Mouse (Mus musculus): ENCODE measurements around the gene Sept5.

Gene Sept5

DNA sequence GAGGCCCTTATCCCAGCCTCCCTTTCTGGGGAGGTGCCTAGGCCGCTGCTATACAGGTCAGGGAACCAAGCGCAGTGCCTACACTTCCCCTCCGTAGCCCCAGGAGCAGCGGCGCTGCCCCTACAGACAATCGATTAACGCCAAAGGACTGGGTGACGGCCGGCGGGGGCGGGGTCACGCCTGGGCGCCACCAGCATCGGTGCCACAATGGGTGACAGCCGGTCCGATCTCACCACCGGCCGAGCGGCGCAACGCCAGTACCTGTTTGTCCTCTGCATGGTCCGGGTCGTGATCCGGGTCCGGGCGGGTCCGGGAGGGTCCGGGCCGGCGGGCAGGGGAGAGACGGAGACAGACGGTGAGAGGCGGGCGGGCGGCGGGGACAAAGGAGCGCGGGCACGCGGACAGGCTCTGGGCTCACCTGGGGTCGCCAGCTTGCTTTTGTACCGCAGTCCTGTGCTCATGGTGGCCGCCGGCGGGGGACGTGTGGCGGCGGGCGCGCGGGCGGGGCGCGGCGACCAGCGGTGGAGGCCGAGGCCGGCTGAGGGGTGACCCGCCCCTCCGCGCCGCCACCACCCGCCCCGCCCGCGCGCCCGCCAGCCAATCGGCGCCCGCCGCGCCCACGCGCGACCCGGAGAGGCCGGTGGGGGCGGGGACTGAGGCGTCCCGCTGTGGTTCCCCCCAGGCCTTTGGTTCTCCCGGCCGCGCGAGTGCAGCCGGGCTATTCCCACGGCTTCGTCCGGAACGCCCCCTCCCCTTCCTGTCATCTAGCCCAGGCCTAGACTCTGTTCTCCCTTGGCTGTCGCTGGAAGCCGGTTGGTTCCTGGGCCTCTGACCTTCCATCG is at the start of gene Sept5:
TSS of gene Sept5 (minus strand) at position 565 of the 842 bp plus-strand sequence.
- peak; percentile 54 for DNase-seq (ENCODE audit: low spot score)

DNA sequence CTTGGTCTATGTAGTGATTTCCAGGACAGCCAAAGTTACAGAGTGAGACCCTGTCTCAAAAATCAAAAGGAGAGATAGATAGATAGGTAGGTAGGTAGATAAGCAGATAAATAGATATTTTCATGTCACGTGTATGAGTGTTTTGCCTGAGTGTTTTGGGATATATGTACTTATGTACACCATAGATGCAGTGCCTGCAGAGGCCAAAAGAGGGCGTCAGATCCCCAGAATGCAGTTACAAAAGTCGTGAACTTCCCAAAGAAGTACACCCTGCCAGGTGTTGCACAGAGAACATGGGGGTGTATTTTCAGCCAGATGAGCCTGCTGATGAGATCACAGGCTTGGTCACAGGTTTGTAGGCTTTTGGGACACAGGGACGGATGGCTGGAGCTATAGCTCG is 49.4 kb upstream of the Sept5 start:
- no peak for DNase-seq (ENCODE audit: low spot score)

DNA sequence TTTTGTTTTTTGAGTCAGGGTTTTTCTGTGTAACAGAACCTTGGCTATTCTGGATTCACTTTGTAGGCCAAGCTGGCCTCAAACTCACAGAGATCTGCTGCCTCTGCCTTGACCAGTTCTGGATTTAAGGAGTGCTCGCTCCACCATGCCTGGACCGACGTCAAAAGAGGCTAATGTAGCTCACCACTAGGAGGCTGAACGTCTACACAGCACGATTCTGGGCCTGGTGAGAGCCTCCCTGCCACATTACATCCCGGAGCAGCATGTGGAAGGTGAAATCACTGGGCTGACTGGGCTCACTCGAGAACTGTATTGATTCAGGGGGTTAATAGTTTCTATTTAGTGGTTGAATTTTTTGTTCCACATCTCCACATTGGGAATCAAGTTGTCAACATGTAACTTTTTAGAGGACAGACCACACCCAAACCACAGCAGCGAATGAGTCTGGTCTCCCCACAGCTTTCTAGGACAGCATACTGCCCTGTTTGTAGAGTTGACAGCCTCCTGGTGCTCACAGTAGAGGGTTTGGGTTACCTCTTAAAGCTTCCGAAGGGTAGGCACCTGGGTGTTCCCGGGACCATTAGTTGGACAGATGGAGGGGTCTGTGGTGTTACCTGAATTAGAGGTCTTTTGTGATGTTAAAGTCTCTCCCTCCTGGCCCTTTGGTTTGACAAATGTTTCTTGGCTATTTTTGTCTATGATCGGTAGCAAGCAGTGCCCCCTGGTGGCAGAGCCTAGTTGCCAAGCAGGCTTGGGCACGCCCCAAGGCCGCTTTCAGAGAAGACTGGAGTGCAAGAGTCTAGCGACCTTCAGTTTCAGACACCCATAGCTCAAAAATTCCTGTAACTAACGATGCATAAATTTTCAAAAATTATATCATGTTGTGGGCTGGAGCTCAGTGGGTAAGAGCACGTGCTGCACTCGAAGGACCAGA is 48.3 kb upstream of the Sept5 start:
- peak; percentile 81 for DNase-seq (ENCODE audit: low spot score)

DNA sequence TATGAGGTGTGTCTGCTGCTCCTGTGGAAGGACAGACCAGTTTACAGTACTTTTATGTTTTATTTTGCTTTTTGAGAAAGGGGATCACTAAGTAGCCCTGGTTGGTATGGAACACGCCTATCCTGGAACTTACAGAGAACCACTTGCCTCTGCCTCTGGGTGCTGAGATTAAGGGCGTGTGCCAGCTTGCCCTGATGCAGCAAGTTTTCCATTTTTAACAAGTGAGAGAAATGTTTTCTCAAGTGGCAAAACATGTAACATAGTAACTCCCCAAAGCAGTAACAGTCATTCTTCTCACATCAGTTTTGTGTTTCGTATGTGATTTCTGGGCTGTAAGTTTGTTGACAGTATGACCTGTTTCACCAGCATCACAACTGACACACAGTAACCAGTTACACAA is 43.3 kb upstream of the Sept5 start:
- no peak for DNase-seq (ENCODE audit: low spot score)

DNA sequence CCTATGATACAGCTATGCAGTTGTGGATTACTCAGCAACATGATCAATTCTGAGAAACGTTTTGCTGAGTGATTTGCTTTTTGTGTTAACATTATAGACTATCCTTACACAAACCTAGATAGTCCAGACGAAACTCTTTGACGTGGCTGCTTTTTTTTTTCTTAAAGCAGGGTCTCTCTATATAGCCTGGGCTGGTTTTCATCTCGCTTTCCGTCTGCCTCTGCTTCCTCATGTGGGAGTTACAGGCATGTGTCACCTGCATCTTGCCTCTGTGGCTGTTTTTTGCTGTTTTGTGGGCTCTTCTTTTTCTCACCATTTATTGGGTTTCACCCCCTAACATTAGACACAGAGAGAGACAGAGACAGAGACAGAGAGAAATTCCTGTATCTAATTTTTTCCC is 42.3 kb upstream of the Sept5 start:
- no peak for DNase-seq (ENCODE audit: low spot score)

DNA sequence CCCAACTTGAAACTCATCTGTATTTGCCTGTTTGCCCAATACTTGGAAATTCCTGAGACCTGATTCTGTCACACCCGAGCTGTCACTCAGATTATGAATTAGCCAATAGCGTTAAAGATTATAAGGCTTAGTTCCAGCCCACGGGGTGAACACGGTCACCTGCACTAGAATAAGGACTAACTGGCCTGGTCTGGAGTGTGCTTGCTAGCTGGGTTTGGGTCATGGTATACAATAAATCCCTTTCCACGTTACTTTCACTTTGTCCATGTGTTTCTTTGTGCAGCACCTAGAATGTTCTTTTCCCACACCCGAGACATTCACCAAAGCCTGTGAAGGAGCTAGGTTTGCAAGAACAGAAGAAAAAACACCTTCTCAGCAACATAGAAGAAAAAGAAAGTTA is 40.2 kb upstream of the Sept5 start:
- no peak for DNase-seq (ENCODE audit: low spot score)

DNA sequence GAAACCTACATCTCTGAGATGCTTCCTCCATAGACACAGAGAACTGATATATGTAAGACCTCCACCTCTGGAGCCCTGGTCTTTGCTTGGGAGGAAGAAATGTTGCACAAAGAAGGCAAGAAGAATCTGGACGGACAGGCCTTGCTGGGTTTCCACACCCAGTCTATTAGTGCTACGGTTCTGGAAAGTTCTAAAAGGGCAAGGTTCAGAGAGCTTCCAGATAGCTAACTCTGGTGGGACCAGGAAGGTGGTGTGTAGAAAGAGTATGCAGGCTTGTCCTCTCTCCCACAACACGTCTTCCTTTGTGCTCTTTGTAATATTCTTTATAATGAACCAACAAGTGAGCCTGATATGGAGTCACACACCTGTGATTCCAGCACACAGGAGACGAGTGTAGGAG is 28.8 kb upstream of the Sept5 start:
- DNase-seq (ENCODE audit: low spot score) = no peak

DNA sequence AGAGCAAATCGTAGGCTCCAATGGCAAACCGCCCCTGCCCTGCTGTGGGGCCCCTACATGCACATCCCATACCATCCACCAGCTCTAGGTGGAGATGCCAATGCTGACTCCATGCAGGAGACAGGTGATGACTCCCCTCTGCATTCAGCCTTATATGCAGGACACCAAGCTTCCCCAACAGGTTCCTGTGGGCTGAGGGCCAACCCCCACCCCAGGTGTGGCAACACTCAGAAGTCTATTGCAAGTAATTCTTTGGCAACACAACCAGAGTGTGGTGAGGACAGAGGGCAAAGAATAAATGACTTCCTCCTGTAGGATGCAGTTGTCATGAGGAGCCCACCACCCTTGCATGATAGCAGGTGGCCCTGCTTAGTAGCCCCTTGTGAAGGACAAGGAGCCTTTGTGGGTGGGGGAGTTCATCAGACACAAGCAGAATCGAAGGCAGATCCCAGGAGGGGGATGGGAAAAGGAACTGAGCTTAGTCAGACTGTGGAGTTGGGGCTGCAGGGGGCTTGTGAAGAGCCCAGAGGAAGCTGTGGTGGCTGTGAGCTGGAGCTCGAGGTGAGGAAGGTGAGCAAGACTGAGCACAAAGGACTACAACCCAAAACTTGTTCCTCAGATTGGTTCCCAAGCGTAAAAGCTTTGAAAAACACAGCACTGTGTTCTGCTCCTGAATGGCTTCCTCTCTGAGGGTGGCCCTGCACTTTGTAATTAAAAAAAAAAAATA is 25.8 kb upstream of the Sept5 start:
- DNase-seq (ENCODE audit: low spot score) = no peak

DNA sequence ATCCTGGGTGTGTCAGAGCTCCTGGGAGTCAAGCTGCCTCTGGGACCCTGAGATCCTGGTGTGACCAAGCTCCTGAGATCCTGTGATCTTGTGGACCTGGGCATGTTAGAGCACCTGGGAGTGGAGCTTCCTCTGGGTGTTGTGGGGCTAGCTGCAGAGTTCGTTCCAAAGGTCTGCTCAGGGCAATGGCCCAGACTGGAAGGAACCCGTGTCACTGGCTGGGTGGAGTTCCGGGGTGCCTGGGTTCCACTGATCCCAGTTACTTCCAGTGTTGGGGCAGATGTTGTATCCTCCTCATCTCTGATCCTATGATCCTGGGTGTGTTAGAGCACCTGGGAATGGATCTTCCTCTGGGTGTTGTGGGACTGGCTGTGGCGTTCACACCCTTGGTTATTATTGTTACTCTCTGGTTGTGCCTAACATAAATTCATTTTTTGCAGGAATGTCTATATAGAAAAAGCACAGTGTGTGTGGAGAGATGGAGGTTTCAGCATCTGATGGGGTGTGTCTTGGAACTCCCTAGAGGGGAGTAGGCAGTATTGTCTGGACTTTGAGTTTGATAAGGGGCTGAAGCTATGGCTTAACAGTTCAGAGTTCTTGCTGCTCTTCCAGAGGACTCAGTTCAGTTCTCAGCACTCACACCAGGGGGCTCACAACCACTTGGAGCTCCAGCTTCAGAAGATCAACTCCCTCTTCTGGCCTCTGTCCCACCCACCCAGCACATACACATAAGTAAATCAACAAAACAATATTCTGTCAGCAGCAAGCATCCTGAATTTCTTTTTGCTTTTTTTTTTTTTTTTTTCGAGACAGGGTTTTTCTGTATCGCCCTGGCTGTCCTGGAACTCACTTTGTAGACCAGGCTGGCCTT is 23.8 kb upstream of the Sept5 start:
- DNase-seq (ENCODE audit: low spot score) = no peak

DNA sequence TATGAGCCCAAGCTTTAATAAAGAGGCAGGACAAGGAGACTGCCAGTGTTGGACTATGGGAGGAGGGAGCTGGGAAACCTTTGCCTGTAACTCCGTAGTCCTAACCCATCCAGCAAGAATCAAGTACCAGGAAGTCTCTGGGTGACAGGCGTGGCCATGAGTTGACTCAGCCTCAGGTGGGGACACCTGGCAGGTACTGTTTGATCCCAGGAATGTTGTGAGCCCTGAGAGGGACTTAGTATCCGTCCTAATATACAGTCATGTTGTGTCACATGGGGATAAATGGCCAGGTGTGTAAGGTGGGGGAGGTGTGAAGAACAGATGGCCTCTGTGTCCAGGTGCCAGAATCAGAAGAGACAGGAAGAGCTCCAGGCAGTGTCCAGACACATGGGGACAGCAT is 19.4 kb upstream of the Sept5 start:
- DNase-seq (ENCODE audit: low spot score) = no peak

DNA sequence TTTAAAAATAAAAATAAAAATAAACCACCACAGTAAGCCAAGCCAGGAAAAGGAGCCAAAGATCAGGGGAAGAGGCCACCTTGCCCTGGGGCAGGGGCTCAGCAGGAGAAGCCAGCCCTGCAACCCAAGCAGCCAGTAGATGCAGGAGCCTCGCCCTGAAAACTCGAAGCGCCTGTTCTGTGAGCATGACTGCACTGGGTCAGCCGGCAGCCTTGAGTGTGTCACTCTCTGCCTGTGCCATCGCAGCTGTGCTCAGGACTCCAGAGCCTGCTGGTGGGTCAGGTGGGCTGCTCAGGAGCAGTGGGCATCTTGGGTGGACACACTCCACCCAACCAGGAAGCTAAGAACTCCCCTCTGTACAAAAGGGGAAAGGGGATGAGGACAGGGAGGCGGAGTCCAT is 15.6 kb upstream of the Sept5 start:
- no peak for DNase-seq (ENCODE audit: low spot score)

DNA sequence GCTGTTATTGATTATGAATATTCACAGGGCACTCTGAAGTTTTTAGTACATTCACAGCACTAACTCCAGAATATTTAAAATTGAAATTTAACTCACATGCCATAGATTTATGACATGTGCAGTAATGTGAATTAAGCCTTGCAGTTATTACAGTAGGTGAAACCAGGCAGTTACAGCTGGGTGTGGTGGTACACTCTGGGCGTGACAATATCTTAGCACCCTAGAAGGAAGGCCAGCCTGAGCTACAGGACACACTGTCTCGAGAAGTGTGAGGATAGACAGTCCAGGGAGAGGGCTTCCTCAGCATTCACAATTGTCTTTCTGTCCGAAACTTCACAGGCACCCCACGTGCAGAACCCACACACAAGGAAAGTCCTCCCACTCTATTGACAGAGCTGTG is 14.7 kb upstream of the Sept5 start:
- DNase-seq (ENCODE audit: low spot score) = no peak

DNA sequence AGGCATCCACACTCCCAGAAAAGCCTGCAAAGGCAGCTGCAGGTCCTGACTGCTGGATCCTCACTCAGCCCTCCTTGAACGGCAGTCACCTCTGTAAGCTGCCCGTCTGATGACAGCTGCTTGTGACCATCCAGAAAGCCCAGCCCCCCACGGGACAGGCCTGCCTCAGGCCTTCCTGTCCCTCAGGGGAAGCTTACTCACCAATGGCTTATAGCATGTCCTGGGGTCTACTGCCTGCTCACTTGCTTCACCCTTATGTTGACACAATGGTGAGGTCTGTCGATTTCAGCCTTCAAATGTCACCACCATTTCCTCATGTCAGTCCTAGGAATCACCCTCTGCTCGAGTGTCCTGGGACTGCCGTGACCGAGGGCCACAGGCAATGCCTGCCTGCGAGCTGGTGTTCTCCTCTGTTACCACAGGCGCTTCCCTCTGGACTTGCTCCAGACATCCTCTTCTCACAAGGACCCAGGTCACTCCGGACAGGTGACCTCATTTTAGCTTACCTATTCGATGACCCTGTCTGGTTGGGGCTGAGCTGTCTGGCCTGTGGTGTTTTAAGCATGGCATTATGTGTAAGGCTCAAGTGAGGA is 13.7 kb upstream of the Sept5 start:
- no peak for DNase-seq (ENCODE audit: low spot score)

DNA sequence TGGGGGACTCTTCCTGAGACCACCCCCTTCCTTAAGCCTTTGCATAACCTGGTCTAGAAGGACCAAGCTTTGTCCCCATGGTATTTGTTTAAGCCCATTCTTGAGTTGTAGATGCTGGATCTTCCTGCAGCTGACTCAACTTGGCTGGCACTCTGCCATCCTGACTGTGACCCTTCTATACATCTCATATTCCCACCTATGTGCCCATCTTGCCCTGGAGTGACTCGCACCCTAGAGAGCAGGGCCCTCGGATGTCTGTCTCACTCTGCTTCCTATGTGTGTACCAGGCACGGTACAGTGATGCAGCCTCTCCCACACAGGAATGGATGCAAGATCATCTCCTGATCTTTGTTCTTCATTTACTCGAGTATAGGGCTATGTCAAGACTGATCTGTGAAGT is 13.1 kb upstream of the Sept5 start:
- DNase-seq (ENCODE audit: low spot score) = no peak

DNA sequence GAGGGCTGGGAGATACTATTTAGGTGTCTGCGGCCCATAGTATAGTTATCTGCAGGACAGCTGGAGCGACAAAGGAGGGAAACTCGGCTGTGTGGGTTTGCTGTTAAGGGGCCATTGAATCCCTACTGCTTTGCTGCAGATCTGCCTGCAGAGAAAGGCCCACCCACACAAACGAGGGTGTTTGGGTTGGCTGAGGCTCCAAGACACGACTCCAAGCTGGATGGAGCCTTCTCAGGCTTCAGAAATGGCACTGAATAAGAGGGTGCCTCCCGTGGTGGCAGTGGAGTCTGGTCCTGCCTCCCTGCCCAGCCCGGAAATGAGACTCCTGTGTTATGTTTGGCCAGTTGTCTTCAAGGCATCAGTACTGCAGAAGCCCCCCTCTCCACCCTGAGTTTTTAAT is 12.5 kb upstream of the Sept5 start:
- no peak for DNase-seq (ENCODE audit: low spot score)

DNA sequence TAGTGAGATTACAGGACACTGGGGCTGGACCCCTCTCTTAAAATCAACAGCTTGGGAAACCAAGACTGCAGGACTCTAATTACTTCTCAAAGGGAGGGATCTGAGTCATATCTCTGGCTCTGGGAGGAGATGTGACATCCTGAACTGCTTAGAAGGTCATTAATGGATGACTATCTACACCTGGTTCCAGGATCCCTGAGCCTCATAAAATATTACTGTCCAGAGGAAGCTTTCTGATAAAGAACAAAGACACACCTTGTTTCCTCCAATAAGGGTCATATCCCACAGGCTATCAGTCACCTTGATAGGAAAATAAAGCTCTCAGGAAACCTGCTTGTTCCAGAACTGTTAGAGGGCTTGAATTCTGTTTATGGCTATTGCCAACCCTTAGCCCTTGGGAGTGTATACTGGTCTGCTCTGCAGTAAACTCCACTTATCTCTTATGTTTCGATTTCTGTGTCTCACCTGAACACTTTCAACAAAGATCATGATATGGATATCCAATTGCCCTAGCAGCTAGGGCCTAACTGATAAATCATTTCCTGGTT is 9.7 kb upstream of the Sept5 start:
- no peak for DNase-seq (ENCODE audit: low spot score)

DNA sequence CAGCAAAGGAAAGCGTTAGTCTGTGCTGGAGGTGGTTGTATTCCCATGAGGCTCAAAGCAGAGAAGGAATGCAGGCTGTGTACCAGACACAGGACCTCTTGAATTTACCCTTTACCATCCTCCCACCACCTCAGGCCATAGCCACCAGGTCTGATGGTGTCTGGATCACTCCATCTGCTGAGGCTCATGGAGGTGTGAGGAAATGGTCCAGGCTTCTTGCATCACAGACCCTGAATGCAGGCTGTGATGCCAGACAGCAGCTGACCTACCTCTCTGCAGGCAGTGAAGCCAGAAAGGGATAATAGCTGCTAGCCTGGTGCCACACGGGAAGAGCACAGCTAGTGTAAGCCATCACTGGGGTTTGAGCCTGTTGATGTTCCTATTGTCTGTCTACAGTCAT is 8.6 kb upstream of the Sept5 start:
- DNase-seq (ENCODE audit: low spot score) = no peak

DNA sequence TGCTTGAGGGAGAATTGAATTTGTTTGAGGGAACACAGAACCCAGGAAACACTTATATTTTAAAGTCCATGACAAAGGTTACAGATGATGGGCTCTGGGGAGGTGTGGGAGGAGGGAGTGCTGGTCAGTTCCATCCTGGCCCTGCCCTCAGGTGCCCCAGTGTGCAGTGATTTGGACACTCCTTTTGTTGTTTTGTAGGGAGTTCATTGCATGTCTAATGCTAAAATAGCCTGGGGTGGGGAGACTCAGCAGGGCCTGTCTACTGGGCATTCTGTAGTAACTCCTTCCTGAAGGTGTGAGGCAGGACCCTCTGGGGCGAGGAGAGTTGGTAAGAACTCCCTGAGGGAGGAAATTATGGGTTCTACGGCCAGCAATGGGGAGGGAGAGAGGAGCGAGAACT is 7.0 kb upstream of the Sept5 start:
- no peak for DNase-seq (ENCODE audit: low spot score)

DNA sequence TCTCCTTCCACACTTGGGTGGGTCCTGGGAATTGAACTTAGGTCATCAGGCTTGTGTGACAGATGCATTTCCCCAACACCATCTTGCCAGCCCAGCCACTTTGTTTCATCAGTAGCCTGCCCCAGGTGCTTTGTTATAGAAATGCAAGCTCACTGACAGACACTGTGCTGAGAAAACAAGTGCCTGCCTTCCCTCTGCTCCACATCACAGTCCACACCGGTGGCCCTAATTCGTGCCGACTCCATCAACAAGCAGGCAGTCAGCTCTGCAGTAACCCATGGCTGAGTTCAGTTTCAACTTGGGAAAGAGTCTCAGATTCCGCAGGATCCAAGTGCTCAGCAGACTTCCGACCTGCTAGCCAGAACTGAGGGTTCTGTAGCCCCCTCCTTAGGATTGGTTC is 6.6 kb upstream of the Sept5 start:
- DNase-seq (ENCODE audit: low spot score) = no peak

DNA sequence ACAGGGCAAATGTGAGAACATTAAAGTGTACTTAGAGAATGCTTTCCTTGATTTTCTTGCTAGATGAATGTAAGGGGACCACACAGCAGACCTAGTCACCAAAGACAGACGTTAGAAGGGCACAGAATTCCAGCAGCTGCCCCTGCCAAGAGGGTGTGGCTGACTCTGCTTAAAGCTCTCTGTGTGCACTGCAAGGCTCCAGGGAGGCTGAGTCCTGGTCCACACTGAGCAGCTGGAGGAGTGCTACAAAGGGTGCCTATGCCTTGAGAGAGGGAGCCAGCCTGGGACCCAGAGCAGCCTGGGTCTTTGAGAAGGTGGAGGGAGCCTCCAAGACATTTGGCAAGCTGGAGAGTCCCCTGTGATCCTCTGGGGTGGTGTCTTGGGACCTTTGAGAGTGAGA is 3.6 kb upstream of the Sept5 start:
- DNase-seq (ENCODE audit: low spot score) = no peak

DNA sequence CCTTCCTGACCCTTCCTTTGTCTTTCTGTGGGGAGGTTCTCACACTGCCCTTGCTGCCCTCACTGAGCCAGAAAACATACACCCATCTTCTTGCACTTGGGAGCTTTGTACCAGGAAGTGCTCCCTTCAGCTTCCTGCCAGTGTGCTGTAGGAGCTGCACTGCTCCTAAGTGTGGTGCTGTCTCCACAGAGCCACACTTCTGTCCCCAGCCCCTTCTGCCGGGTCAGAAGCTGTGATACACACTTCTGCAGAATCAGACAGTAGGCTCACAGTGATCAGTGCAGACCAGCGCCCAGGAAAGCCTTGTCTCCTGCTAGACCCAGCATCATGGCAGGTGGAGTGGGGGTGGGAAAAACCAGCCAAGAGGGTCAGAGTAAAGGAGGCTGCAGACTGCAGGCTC is 3.1 kb upstream of the Sept5 start:
- DNase-seq (ENCODE audit: low spot score) = no peak

Measured in adipocyte (in vitro differentiated cells).